Mouse (Mus musculus) ES-Bruce4 (cell line): ENCODE results near the gene Hoxd4. TPM values are rescaled to one million over a fixed set of nuclear protein-coding genes. Genes with fewer than 3 reads are reported as not detected.

ENCODE experiments used
- H3K27ac ChIP-seq: 2 replicates; pipeline ENCODE4 v1.5.1; 2012; ENCODE audit warnings: low read length, inconsistent platforms; ENCODE audit not compliant: insufficient read depth
- H3K27me3 ChIP-seq: 2 replicates; pipeline ENCODE4 v1.6.1; 2012; ENCODE audit warnings: mild to moderate bottlenecking, low read length, inconsistent platforms; ENCODE audit not compliant: control insufficient read depth, poor library complexity, insufficient read depth, severe bottlenecking
- H3K36me3 ChIP-seq: 2 replicates; pipeline ENCODE4 v1.6.1; 2012; ENCODE audit warnings: inconsistent platforms, mild to moderate bottlenecking, low read length, moderate library complexity; ENCODE audit not compliant: control insufficient read depth, poor library complexity, insufficient read depth, severe bottlenecking
- H3K4me1 ChIP-seq: one replicate; pipeline ENCODE4 v1.8.1; 2011; ENCODE audit warnings: low read length; ENCODE audit not compliant: control insufficient read depth, insufficient read depth
- H3K4me3 ChIP-seq: 2 replicates; pipeline ENCODE4 v1.5.1; 2011; ENCODE audit warnings: low read depth, mild to moderate bottlenecking, low read length
- H3K9ac ChIP-seq: 2 replicates; pipeline ENCODE4 v1.6.1; 2012; ENCODE audit warnings: low read depth, mild to moderate bottlenecking, inconsistent platforms; ENCODE audit not compliant: poor library complexity, severe bottlenecking
- H3K9me3 ChIP-seq: replicated peaks from 2 replicates; pipeline ENCODE4 v1.6.1; 2012; ENCODE audit warnings: mild to moderate bottlenecking, low read length, inconsistent platforms; ENCODE audit not compliant: control insufficient read depth, poor library complexity, insufficient read depth, severe bottlenecking
- CTCF ChIP-seq: IDR thresholded peaks from one replicate; pipeline ENCODE4 v1.8.1; 2011; ENCODE audit warnings: low read depth, low read length
- EP300 ChIP-seq: IDR thresholded peaks from 2 replicates; pipeline ENCODE4 v1.6.1; 2011; ENCODE audit warnings: low read depth, low read length; ENCODE audit not compliant: insufficient read depth
- POLR2A ChIP-seq: IDR thresholded peaks from one replicate; pipeline ENCODE4 v1.8.1; 2011; ENCODE audit warnings: low read length; ENCODE audit not compliant: insufficient read depth
- polyA plus RNA-seq: library from polyadenylated mRNA; stranded (reverse); fragments of >200 nt; gene quantifications from 2 replicates; pipeline ENCODE4 v1.2.4, GENCODE M21; 2011; ENCODE audit warnings: low read depth; ENCODE audit not compliant: missing spikeins, insufficient read depth, insufficient read length

The Hoxd4 gene
- 0.40 TPM in 1 of 2 replicates, not detected in the other for polyA plus RNA-seq

GRCm38 (mm10) chr2:74711721-74712621 is at the start of gene Hoxd4, which contains the start of gene Hoxd3:
Gene Hoxd4 (plus strand): TSS chr2:74711929.
Gene Hoxd3 (plus strand): TSS chr2:74711927.
- Histone ChIP-seq H3K4me1 (no peaks in the 10 kb centered on the region), H3K36me3 (no peaks in the 10 kb centered on the region), H3K9ac (peak within 1 kb of the TSS; percentile 22; the same call in 1 of the 2 replicates), H3K9me3 (no peaks in the 10 kb centered on the region), H3K27me3 (peaks cover 49% of the 10 kb centered on the region), H3K27ac (no peak within 1 kb of the TSS), H3K4me3 (peak within 1 kb of the TSS; percentile 52)
- TF ChIP-seq EP300 = no peak
- no peak for TF ChIP-seq CTCF
- TF ChIP-seq POLR2A = no peak

- H3K27ac ChIP-seq = no peak overlapping the region
- no peak overlapping the region for H3K9ac ChIP-seq
- H3K36me3 ChIP-seq = no peaks in the 10 kb centered on the region
- H3K9me3 ChIP-seq = no peaks in the 10 kb centered on the region
- TF ChIP-seq POLR2A = no peak
- no peak for TF ChIP-seq EP300
- TF ChIP-seq CTCF = peak; percentile 74
- peaks cover 39% of the 10 kb centered on the region for H3K27me3 ChIP-seq
- H3K4me1 ChIP-seq = no peaks in the 10 kb centered on the region
- no peak overlapping the region for H3K4me3 ChIP-seq
Observed at GRCm38 (mm10) chr2:74663291-74663925, 48.3 kb upstream of the Hoxd4 start.

GRCm38 (mm10) chr2:74666411-74666810 is 45.3 kb upstream of the Hoxd4 start:
- Histone ChIP-seq H3K9me3 (no peaks in the 10 kb centered on the region), H3K27ac (no peak overlapping the region), H3K9ac (no peak overlapping the region), H3K4me1 (no peaks in the 10 kb centered on the region), H3K4me3 (no peak overlapping the region), H3K36me3 (no peaks in the 10 kb centered on the region), H3K27me3 (peaks cover 37% of the 10 kb centered on the region)
- TF ChIP-seq CTCF (no peak), EP300 (no peak), POLR2A (no peak)

- H3K27ac ChIP-seq = no peak overlapping the region
- H3K27me3 ChIP-seq = peaks cover 43% of the 10 kb centered on the region
- H3K36me3 ChIP-seq = no peaks in the 10 kb centered on the region
- H3K4me1 ChIP-seq = no peaks in the 10 kb centered on the region
- TF ChIP-seq EP300 = no peak
- no peaks in the 10 kb centered on the region for H3K9me3 ChIP-seq
- H3K9ac ChIP-seq = no peak overlapping the region
- H3K4me3 ChIP-seq = no peak overlapping the region
Observed at GRCm38 (mm10) chr2:74667191-74667841, 44.4 kb upstream of the Hoxd4 start.

GRCm38 (mm10) chr2:74667842-74668357 is 43.8 kb upstream of the Hoxd4 start, which contains the start of gene Hoxd13:
Gene Hoxd13 (plus strand): TSS chr2:74668310.
- no peak for TF ChIP-seq CTCF
- TF ChIP-seq EP300 = no peak
- no peak for TF ChIP-seq POLR2A
- peak within 1 kb of the TSS; percentile 55 for H3K9ac ChIP-seq
- H3K4me1 ChIP-seq = no peaks in the 10 kb centered on the region

More at GRCm38 (mm10) chr2:74667842-74668357, 43.8 kb upstream of the Hoxd4 start, which contains the start of gene Hoxd13:
- Histone ChIP-seq H3K9me3 (no peaks in the 10 kb centered on the region), H3K36me3 (no peaks in the 10 kb centered on the region), H3K27ac (no peak within 1 kb of the TSS), H3K4me3 (peak within 1 kb of the TSS; percentile 45), H3K27me3 (peaks cover 44% of the 10 kb centered on the region)
